Mouse (Mus musculus): ENCODE results near the gene Nptxr. TPM values are rescaled to one million over a fixed set of nuclear protein-coding genes. Genes with fewer than 3 reads are reported as not detected.

The Nptxr gene
- total RNA-seq, 2 experiments from 2014 or later: 454 to 474 TPM

DNA sequence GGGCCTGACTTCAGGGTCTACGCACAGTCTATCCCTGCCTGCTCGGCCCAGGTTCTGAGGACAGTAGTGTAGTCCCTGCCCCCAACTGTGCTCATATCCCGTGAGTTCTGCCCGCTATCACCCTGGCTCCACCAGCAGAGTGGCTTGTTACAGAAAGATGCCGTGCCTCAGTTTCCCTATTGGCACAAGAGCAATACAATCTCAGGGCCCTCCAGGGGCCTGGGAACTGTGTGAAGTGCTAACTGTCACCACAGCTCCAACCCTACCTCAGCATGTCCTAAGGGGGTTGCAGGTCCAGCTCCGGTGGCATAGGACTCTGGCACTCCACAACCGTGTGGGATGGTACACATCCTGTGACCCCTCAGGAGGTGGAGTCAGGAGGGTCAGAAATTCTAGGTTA is 7.5 kb downstream of the Nptxr start:
- DNase-seq (ENCODE audit: extremely low spot score in 1 of 2, low spot score in 2 of 2): no peak

DNA sequence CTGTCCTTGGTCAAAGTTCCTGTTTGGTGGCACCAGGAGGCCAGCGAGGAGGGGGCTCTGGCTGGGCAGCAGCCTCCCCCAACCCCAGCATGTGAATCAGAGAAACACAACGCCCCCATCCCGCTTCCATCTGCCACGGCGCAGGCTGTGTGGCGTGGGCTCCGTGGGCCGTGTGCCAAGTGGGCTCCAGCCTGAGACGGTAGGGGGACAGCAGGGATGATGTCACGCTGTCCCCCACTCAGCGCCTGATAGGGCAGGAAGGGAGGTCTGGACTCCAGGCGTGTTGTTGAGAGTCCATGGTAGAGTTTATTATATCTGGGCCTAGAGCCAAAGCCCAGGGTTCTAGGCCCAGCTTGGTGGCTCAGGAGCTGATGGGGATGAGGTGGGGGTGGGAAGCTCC is 8.3 kb downstream of the Nptxr start:
- DNase-seq (ENCODE audit: extremely low spot score in 1 of 2, low spot score in 2 of 2): peak in 1 of 2 experiments; percentile 84
- intact Hi-C loops (cut with DNase I): no loop called here

More for the DNA sequence above, 7.5 kb downstream of the Nptxr start:
- intact Hi-C loops (cut with DNase I): no loop called here

DNA sequence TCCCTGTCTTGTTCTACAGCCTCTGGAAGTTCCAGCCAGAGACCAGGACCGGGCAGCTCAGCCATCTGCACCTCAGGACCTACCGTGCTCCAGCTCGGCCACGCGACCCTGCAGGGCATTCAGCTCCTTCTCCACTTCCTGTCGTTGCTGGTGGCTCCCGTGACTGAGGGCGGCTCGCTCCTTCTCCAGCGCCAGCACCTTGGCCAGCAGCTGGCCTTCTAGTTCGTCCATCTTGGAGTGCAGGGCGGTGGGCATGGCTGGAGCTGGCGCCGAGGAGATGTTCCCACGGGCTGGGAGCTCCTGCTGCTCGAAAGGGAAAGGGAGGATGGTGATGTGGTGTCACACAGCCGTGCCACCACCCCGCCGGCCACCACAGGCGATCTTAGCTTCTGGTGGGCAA is 10.4 kb downstream of the Nptxr start:
- DNase-seq (ENCODE audit: extremely low spot score in 1 of 2, low spot score in 2 of 2): no peak
- intact Hi-C loops (cut with DNase I): no loop called here

DNA sequence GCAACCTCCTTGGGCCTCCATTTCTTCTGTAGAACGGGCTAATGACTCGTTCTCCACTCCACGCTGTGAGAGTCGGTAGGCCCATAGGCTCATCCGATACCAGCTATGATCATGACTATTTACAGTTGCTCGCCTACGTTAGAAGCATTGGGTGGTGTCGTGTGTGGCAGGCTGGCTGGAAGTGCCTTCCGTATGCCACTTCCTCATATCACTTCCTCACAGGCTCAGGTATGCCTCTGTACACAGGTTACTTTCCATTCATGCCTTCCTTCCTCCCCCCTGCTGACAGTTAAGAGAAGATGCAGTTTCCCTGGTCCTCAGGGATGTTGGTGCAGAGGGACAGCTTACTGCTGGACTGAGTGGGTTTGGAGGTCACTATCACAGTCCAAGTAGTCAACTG is 11.5 kb downstream of the Nptxr start:
- intact Hi-C loops (cut with DNase I): no loop called here
- DNase-seq (ENCODE audit: extremely low spot score in 1 of 2, low spot score in 2 of 2): no peak

DNA sequence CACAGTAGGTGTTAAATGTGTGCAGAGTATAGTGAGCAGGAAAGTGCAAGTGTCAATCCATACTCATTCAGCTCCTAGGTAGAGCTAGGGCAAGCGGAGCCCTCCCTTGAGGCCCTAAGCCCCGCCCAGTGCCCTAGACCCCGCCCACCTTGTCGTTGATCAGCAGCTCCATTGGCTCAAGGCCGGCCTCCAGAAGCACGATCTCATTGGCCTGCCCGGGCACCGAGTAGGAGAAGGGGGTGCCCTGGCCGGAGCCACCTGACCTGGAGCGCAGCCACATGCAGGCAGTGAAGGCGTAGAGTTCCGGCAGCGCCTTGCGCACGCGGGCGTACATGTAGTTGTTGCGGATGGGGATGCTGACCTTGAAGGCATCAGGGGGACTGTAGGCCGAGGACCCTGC is 12.1 kb downstream of the Nptxr start:
- intact Hi-C loops (cut with DNase I): no loop called here
- peak in 1 of 2 experiments; percentile 63 for DNase-seq (ENCODE audit: extremely low spot score in 1 of 2, low spot score in 2 of 2)

DNA sequence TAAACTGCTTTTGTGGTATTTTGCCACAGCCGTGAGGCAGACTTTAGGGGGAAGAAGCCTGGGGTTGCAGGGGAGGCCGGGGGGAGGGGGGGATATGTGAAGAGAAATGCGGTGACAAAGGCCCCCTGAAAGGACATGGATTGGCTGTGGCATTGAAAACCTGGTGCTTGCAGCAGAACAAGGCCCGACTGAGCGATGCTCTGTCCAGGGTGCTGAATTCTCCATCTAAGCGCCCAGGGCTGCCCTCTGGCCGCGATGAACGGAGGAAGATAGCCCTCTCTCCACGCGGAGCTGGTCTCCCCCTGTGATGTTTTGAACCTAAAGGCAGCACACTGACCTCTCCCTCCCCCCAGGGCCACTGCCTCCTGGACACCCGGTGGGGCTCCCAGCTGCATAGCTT is 13.1 kb downstream of the Nptxr start:
- DNase-seq (ENCODE audit: extremely low spot score in 1 of 2, low spot score in 2 of 2): no peak
- intact Hi-C loops (cut with DNase I): no loop called here

DNA sequence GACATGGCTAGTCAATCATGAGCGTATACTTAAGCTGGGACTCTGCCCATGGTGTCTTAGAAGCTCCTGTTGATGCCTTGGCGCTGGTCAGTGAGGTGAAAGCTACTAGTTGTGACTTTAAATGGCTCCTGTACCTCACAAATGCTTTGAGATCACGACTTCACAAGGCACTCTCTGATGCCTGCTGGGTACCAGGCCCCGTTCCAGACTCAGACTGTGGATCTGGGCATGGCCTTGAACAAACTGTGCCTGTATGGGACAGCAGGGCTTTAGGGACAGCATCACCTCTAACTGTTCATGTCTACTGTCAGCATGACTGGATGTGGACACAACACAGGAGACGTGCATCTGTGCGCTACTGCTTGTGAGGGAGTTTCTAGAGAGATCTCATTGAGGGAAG is 13.7 kb downstream of the Nptxr start:
- intact Hi-C loops (cut with DNase I): no loop called here
- no peak for DNase-seq (ENCODE audit: extremely low spot score in 1 of 2, low spot score in 2 of 2)

DNA sequence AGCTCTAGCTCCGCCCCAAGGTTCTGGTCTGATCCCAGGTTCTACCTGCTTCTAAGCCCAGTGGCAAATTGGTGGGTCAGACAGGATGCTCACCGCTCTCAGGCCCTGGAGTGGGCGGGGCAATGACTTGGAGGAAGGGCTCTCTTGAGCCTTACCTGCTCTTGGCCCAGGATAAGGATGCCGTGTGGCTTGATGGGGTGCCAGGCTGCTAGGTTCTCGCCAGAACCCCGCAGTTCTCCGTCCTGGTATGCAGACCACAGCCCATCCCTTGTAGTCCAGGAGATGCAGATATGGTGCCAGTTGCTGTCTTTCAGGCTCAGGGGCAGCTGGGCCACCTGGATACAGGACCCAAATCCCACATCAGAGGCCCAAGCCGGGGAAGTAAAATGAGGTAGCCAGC is 14.5 kb downstream of the Nptxr start:
- DNase-seq (ENCODE audit: extremely low spot score in 1 of 2, low spot score in 2 of 2): peak in 1 of 2 experiments; percentile 30
- intact Hi-C loops (cut with DNase I): no loop called here

DNA sequence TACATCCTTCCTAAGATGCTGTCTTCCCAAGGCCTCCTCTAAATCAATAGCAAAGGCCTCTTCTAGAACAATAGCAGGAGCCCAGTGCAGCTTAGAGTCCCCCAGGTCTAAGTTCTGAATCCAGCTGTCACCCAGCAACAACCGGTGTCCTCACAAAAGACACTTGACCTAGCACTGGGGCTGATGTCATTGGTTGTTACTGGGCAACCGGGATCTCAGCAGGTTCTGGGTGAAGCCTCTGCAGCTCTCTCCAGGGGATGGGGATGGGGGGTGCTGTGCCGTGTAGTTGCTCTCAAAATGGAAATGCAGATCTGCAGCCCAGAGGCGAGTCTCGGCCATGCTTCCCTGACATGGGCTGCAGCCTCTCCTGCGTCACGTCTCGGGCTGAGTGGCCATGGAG is 16.8 kb downstream of the Nptxr start:
- DNase-seq (ENCODE audit: extremely low spot score in 1 of 2, low spot score in 2 of 2): peak in 1 of 2 experiments; percentile 30
- intact Hi-C loops (cut with DNase I): no loop called here

DNA sequence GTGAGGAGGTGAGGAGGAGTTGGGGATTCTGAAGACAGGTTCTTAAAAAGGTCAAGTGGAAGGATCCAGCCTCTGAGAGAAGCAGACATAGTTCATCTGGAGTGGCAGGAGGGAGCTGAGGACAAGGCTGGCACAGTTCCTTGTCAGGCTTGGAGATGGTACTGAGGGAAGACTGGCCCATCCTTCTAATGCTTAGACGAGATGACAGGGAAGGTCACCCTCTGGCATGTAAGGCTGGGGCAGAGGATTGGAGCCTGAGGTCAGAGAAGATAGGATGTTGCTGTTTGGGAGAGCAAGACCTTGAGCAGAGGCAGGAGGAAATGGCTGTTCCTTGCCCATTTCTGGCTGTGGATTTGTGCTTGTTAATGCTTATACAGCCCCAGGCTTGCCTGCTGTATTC is 19.5 kb downstream of the Nptxr start:
- no peak for DNase-seq (ENCODE audit: extremely low spot score in 1 of 2, low spot score in 2 of 2)

DNA sequence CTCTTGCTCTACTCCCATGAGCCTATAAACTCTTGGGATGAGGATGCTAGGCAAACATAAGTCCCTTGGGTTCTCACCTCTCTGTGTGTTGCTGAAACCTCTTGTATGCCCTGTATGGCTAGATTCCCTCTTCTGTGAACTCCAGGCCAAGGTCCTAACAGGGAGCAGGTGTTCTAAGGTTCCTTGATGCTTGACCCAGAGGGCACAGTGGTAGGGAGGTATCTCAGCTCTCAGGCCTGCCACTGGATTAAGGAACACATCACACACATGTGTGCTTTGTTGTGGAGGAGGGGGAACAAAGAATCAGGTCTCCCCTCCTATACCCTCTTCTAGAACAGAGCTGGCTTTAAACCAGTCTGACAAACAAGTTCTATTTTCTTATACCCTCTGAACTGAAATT is 26.8 kb downstream of the Nptxr start, which contains the start of gene Dnal4:
Gene Dnal4, minus strand, starts transcription at position 101 of the 400 bp plus-strand sequence.
- no peak for DNase-seq (ENCODE audit: extremely low spot score in 1 of 2, low spot score in 2 of 2)
- intact Hi-C loops (cut with DNase I): no loop called here

More for the DNA sequence above, 19.5 kb downstream of the Nptxr start:
- intact Hi-C loops (cut with DNase I): no loop called here

DNA sequence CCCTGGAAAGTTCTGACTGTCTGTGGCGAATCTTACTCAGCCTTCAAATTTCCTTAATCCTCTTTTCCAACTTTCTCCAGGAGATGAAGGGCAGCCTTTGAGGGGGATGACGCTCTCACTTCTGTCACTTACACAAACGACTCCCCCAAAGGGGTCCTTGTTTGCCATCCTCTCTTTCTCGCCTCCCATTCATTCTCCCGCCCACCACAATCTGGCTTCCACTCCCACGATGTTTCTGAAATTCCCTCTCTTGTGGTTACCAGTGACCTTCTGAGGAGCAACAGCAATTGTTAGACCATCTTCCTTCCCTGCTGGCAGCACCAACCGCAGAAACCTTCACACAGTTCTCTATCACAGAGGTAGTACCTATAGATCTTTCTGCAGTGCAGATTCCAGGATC is 28.9 kb downstream of the Nptxr start:
- intact Hi-C loops (cut with DNase I): no loop called here
- peak in 1 of 2 experiments; percentile 31 for DNase-seq (ENCODE audit: extremely low spot score in 1 of 2, low spot score in 2 of 2)

DNA sequence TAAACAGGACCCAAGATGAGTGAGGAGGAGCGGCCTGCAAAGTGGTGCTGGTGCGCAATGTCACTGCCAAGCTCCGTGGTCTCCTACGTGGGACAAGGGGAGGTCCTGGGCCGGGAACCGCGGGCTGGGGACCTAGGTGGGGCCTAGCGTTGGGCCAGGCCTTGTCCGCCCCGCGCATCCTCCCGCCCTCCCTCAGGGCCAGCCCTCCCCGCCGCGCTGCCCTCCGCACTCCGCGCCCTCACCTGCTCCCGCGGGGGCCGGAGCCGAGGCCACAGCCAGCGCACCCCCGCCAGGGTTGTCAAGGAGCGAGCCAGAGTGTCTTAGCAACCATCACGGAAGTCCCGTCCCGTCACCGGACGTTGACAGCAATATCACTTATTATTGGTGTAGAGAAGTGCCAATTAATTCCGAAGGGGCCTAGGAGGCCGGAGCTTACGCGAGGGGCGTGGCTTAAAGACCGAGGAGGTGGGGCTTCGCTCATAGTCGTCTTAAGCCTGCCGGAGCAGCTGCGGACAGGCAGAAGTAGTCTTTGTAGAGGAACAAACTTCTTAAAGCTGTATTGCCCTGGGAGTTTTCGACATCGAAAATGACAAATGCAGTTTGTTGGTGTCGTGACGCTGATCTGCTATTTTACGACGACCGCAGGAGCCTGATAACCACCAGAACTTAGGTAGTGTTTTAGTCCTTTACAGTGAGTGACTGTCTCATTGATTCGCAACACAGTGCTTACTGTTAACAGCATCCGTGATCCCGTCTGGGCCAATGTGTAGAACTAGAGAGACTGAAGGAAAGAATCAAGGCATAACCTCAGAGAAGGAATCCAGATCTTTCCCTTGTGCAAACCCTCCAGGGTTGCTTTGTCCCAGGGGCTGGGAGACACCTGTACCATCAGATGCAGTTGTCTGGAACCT is 30.2 kb downstream of the Nptxr start:
- peak; percentile 97 to 98 for DNase-seq (ENCODE audit: extremely low spot score in 1 of 2, low spot score in 2 of 2)
- intact Hi-C loops (cut with DNase I): no loop called here

DNA sequence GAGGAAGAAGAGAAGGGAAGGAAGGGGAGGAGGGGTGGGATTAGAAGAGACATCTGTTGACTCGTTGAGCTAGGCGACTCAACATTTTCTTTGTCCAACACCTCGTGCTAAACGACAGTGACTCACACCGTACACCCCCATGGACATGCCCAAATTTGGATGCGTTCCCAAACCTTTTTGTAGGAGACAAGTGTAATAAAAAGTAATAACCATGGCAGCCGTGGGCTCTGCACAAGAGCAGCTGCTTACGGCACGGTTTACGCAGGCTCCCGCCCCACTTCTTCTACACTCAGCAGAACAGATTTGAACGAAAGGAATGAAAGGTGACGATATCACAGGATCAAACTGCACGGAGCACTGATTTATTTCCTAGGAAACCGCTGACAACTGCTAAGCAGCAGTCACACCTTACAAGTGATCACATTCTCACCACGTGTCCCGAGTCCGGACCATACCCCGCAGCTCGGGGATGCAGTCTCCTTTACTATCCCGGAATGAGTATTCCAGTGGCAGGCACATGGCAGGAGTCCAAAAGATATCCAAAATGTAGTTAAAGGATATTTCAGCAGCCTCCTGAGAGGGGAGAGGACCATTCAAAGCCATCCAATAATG is 33.8 kb downstream of the Nptxr start:
- no peak for DNase-seq (ENCODE audit: extremely low spot score in 1 of 2, low spot score in 2 of 2)
- intact Hi-C loops (cut with DNase I): no loop called here

DNA sequence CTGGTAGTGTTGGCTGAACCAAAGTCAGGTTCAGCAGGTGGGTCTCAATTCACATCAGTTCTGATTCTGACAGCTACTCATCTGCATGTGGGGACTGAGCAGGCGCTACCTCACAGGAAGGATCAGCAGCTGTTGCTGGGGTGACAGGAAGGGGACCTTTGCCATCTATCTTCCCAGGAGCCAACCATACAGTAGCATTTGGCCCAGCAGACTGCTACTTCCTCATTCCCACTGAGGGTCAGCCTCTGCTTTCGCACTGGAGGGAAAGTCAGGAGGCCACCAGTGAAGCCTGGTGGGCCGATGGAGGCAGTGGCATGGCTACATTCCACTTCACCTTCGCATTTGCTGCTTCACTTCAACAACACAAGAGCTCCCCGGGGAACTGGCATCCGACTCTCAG is 36.3 kb downstream of the Nptxr start:
- DNase-seq (ENCODE audit: extremely low spot score in 1 of 2, low spot score in 2 of 2): no peak
- intact Hi-C loops (cut with DNase I): no loop called here

DNA sequence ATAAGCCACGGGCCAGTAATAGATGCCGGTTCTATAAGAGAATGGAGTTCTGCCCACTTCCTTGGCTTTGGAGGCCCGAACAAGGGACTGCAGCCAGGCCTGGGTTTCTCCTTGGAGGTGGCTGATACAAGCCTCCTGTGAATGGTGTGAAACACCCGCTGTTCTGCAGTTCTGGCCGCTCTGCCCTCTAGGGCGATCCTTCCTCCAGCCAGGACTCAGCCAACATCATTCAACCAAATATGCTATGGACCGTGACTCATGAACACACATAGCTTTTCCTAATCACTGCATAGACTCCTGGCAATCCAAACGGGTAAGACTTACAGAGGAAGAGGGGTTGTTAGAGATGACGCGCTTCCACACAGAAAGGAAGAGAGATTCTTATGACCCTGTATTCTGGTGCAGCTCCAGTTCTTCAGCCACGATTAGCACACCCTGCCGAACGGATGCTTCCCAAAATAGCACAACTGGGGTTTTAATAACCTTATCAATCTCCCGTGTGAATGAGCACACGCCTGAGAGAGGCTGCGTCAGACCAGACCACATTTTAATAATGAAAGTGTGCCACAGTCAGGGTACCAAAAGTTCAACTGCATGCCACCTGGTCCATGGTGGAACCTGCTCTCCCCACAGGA is 37.1 kb downstream of the Nptxr start:
- DNase-seq (ENCODE audit: extremely low spot score in 1 of 2, low spot score in 2 of 2): no peak
- intact Hi-C loops (cut with DNase I): no loop called here

DNA sequence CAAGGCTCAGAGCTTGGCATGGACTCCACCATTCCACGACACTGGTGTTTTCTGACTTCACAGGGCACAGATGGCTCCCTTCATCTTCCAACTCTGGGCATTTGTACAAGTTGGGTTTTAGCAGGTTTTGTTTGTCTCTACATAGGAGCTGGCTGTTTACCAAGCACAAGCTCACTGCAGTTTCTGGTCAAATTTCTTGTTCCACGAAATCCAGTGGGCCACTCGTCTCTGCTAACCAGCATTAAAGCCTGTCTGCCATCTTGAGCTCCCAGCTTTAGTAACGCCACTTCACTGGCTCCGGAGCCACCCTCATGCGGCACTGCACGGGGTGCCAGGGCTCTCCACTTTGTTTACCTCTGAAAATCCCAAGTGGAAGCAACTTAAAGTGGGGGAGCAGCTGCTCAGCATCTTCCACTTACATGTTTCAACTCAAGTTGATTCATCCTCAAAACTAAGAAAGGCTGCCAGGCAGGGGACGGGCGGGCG is 37.9 kb downstream of the Nptxr start:
- DNase-seq (ENCODE audit: extremely low spot score in 1 of 2, low spot score in 2 of 2): no peak
- intact Hi-C loops (cut with DNase I): no loop called here

DNA sequence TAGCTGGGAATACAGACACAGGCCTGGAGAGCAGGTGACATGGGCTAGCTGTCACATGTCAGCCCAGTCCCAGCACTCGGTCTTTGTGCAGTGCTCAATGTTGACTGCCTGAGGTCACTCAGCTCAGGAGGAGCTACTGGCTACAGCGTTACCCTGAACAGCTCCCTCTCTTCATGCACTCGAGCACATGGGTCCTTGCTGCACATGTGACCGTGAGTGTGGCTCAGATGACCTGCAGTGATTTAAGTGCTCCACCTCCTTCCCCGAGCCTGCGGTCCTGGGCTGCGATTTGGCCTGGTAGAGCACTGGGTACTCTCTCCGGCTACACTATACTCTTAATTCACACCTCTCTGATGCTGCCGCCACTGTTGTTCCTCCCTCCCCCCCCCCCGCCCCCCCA is 38.4 kb downstream of the Nptxr start:
- DNase-seq (ENCODE audit: extremely low spot score in 1 of 2, low spot score in 2 of 2): no peak
- intact Hi-C loops (cut with DNase I): no loop called here

DNA sequence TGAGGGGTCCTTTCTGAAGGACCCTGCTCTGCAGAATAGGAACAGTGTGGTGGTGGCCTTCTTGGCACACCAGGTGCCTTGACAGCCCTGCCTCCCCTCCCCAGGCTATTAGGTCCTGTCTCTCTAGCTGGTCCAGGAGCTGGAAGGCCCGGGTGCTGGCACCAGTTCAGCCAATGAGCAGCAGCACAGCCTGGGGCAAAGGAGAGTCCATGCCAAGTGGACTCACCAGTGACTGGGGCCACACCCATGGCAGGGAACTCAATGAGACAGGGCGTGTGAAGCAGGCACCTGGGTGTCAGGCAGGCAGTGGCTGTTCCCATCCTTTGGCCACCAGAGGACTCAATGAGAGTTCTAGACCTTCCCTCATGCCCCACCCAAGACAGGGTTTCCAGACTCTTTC is 39.2 kb downstream of the Nptxr start:
- intact Hi-C loops (cut with DNase I): no loop called here
- no peak for DNase-seq (ENCODE audit: extremely low spot score in 1 of 2, low spot score in 2 of 2)

Data from left cerebral cortex, postnatal 10 days (tissue).